Mouse (Mus musculus) spleen, postnatal 10 days (tissue): ENCODE measurements at regions not wholly inside any gene's neighbourhood (a gene's known extent, or its start where the extent isn't known, plus 50 kb on each side); places are given as distances from the start of the nearest gene placed in this dataset.

ENCODE experiments used
- DNase-seq, 2 experiments: peaks; one replicate each; pipeline ENCODE4 v3.0.0; 2021 to 2022; ENCODE audit warnings: low spot score in 2 of 2

DNA sequence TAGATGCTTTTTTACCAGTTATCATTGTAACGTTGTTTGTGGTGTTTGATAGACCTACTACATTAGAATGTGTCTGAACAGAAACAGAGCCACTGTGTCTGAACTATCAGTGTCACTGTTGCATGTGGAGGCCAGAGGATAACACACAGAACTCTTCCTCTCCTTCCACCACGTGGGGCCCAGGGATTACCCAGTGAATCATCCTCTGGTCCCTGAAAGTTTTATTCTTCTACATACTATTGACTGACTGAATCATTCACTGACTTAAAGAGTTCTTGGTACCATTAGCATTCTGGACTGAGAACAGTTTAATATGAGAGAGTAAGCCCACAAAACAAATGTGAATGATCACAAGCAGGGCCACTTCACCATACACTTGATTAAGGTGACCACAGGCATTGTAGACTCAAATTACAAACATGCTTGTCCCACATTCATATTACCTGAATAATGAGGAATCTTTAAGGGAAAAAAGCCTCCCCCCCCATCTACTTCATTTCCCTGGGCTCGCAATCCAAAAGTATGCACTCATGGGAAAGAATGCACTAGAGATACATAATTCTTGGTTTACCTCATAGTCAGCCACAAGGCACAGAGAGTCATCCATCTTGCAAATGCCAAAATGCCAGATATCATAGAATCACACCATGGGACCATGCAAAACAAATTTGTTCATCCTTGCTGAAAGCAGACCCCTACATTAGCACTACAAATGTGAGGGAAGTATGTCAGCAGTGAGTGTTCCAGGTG, 68.1 kb upstream of the Tnfsf11 start:
- DNase-seq = no peak

GRCm38 (mm10) chr14:78372102-78372501, 64.3 kb upstream of the Tnfsf11 start:
- no peak for DNase-seq

DNA sequence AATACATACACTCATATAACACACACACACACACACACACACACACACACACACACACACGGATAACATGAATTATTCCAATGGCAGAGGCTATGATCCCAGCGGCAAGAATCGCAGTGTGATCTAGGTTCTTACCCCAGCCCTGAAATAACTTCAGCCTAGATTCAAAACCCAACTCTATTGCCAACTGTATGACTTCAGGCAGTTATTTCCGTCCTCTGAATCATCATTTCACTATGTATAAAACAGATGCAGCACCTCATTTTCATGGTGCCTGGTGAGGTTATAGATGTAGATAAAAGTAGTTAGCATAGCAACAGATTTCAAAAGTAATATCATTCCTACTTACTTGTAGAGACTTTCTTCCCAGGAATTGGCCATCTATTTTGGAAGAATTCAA, 61.0 kb upstream of the Tnfsf11 start:
- no peak for DNase-seq

- DNase-seq = no peak
Measured at GRCm38 (mm10) chr14:78364822-78365221, 57.0 kb upstream of the Tnfsf11 start.

DNA sequence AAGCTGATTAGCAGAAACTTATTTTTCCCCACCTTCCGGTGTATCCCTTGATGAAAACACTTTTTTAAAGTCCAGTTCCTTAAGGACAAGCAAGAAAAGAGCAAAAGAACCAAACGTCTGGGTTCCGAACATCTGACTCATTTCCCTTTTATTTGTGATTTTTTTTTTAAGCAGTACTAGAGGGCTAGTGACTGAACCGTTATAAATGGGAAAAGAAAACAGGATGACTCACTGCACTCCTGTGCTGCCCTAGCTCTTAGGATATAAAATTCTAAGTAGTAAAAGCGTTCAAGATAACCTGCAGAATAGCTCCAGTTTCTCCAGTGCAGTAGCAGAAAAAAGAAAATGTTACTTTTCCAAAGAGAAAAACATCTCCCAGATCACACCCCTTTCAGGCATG, 55.3 kb upstream of the Tnfsf11 start:
- no peak for DNase-seq
